Mouse (Mus musculus): ENCODE data around the gene Tysnd1.

DNA sequence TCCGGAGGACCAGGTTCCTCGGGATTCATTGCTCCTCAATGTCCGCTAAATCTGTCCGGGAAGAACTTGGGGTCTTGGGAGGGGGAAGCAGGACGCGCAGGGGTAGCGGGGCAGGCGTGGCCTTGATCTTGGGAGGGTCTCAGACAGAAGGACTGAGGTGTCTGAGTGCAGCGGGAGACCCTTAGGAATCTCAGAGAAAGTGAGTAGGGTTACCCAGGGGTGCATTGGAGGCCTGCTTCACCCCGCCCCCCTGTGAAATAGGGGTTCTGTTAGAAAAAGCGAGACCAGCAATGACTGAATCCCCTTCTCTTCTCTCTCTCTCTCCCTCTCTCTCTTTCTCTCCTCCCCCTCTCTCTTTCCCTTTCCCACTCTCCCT is 20.1 kb downstream of the Tysnd1 start:
- no peak for TF ChIP-seq GATA1 (IDR thresholded peaks at IDR 0.05; ENCODE audit: low read length)
- TF ChIP-seq TAL1 (IDR thresholded peaks at IDR 0.05; ENCODE audit: low read length), result no peak

All from erythroblast, embryonic 14.5 days (primary cell).